Mouse (Mus musculus) heart, postnatal 0 days (tissue): Measurements from ENCODE around the gene Btbd11. TPM values are rescaled to one million over a fixed set of nuclear protein-coding genes. Genes with fewer than 3 reads are reported as not detected.

Experiments used
- ATAC-seq: fragments of 200-750 bp; cut with Nextera tagmentation; 2 replicates; pipeline ENCODE4 v1.8.0; 2017; ENCODE audit warnings: low read depth, moderate number of reproducible peaks, moderate library complexity; ENCODE audit not compliant: insufficient read depth
- DNase-seq: peaks from one replicate; pipeline ENCODE4 v3.0.0-alpha.2; 2016; ENCODE audit warnings: low spot score
- H3K27ac ChIP-seq: fragments of 300-500 bp; sonication (generic); 2 replicates; pipeline ENCODE4 v1.5.1; 2014; ENCODE audit warnings: low read depth, mild to moderate bottlenecking
- H3K27me3 ChIP-seq: fragments of 300-500 bp; sonication (generic); 2 replicates; pipeline ENCODE4 v1.6.1; 2014; ENCODE audit warnings: low read length, mixed read lengths; ENCODE audit not compliant: control insufficient read depth, insufficient read depth
- H3K36me3 ChIP-seq: fragments of 300-500 bp; sonication (generic); replicated peaks from 2 replicates; pipeline ENCODE4 v1.6.1; 2014; ENCODE audit warnings: low read length, mixed read lengths; ENCODE audit not compliant: control insufficient read depth, insufficient read depth
- H3K4me1 ChIP-seq: fragments of 300-500 bp; sonication (generic); 2 replicates; pipeline ENCODE4 v1.6.1; 2014; ENCODE audit warnings: antibody characterized with exemption; ENCODE audit not compliant: control insufficient read depth, insufficient read depth
- H3K4me2 ChIP-seq: fragments of 300-500 bp; sonication (generic); 2 replicates; pipeline ENCODE4 v1.6.1; 2014; ENCODE audit warnings: low read depth, mild to moderate bottlenecking, low read length, moderate library complexity
- H3K4me3 ChIP-seq: fragments of 300-500 bp; sonication (generic); 2 replicates; pipeline ENCODE4 v1.5.1; 2014; ENCODE audit warnings: low read depth, low read length
- H3K9ac ChIP-seq: fragments of 300-500 bp; sonication (generic); replicated peaks from 2 replicates; pipeline ENCODE4 v1.6.1; 2014; ENCODE audit warnings: low read depth, low read length, mixed read lengths
- H3K9me3 ChIP-seq: fragments of 300-500 bp; sonication (generic); replicated peaks from 2 replicates; pipeline ENCODE4 v1.6.1; 2016; ENCODE audit warnings: low read length; ENCODE audit not compliant: control insufficient read depth
- CTCF ChIP-seq: IDR thresholded peaks from 2 replicates; pipeline ENCODE4 v1.5.1; 2016; ENCODE audit warnings: antibody characterized with exemption, control low read depth, low read depth
- EP300 ChIP-seq: IDR thresholded peaks from 2 replicates; pipeline ENCODE4 v1.6.1; 2016; ENCODE audit warnings: antibody characterized with exemption, low read depth
- WGBS: fragments of 180-500 bp; shearing (Covaris S2); extraction: QIAGEN DNeasy Blood & Tissue Kit; methylation state at CpG from one replicate; pipeline ENCODE4 v1.1.7; 2014; 5-methylcytosine and 5-hydroxymethylcytosine counted together
- polyA plus RNA-seq: library from polyadenylated mRNA; unstranded; fragments of >200 nt; fragmentation: Nextera tagmentation; extraction: Ambion mirVana; gene quantifications from 2 replicates; pipeline ENCODE4 v1.2.1, GENCODE M21; 2015
- total RNA-seq: library from RNA; depleted of rRNA; stranded (reverse); fragments of >200 nt; gene quantifications from 2 replicates; pipeline ENCODE4 v1.2.3, GENCODE M21; 2014; ENCODE audit warnings: low replicate concordance

Btbd11 gene
- total and polyA plus RNA-seq, 2 experiments from 2014 or later = 0.20 to 0.50 TPM

DNA sequence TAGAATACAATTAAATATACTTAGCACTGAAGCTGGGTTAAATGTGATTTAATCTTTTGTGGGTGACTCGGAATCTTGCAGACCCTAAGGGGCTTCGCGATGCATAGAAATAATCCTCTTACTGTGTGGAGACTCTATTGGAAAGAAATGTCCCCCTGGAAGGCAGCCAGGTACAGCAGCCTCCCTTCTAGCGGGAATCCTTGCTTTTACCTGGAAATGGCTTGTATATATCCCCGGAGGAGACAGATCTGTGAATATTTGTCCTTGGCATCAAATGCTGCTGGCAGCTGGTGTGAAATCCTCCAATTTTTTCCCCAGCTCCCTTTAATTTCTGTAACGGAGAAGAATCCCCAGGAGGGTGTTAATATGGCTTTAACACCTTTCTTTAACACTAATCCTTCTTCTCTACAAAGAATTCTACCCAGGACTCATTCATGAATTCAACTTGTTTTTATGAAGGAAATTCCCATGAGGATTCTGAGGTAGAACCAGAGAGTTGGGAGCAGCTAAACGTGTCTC, 146.6 kb downstream of the Btbd11 start:
- 53% methylated on average over 7 of the region's 7 CpGs for WGBS
- H3K4me2 ChIP-seq = no peak overlapping the region
- H3K9me3 ChIP-seq = no peaks in the 10 kb centered on the region
- H3K4me3 ChIP-seq = no peak overlapping the region
- TF ChIP-seq EP300 = no peak
- TF ChIP-seq CTCF = no peak
- no peak overlapping the region for H3K9ac ChIP-seq
- H3K27me3 ChIP-seq = no peaks in the 10 kb centered on the region
- no peak overlapping the region for H3K27ac ChIP-seq
- ATAC-seq = no peak
- H3K36me3 ChIP-seq = no peaks in the 10 kb centered on the region
- H3K4me1 ChIP-seq = no peaks in the 10 kb centered on the region
- DNase-seq = no peak

DNA sequence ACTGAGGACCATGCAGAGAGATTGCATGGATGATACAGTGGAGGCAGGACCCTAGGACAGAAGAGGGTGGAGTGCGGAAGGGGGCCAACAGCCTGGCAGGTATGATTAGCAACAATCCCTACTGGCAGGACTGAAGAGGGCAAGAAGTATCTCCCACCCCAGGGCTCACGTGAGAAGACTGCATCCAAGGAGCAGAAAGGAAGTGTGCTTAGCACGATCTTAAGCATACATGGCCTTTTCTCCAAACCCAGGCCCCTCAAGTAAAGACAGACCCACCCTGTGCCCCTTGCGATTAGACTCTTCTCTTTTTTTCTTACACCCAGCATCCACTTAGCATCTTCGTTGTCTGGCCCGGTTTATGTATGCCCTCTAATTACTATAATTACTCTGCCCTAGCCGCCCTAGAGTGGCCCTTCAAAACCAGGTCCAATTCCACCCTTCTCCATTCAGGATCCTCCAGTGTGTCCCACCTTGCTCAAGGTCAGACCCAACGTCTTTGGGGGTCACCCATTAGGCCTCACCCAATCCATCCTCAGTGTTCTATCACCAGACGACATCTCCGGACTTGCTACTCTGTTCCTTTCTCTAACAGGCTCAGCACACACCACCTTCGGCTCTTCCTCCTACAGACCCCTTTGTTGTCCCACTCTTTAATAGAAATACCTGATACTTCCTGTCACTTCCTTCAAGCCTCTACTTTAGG, 151.6 kb downstream of the Btbd11 start:
- Histone ChIP-seq H3K27me3 (no peaks in the 10 kb centered on the region), H3K9ac (no peak overlapping the region), H3K4me2 (no peak overlapping the region), H3K4me1 (no peaks in the 10 kb centered on the region), H3K27ac (no peak overlapping the region), H3K36me3 (no peaks in the 10 kb centered on the region), H3K4me3 (no peak overlapping the region), H3K9me3 (no peaks in the 10 kb centered on the region)
- TF ChIP-seq CTCF (no peak), EP300 (no peak)
- ATAC-seq = no peak
- 81% methylated on average over 11 of the region's 11 CpGs for WGBS
- DNase-seq = no peak

DNA sequence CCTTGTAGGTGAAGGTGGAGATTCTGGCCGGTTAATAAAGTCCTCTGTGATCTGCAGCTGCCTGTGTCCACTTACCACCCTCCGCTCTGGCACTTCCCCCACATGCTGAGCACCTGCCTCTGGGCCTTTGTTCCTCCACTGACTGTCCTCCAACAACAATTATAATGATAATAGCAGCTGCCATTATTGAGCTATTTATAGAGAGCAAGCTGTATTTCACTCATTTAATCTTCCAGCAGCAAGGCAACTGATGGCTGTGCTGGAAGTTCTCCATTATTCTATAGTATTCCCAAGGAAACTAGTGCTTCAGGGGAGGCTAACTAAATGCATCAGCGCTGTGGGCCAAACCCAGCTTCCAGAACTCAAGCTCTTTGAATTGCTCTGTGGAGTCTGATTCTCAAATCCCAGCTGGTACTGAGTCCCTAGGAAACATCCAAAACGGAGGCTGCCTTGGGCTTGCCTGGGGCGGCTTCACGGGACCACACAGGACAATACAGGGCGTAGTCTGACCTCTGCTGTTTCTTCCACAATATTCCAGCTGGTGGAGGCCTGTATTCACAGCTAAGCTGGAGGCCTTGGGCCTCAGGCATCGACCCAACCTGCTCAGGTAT, 153.0 kb downstream of the Btbd11 start:
- no peak for ATAC-seq

DNA sequence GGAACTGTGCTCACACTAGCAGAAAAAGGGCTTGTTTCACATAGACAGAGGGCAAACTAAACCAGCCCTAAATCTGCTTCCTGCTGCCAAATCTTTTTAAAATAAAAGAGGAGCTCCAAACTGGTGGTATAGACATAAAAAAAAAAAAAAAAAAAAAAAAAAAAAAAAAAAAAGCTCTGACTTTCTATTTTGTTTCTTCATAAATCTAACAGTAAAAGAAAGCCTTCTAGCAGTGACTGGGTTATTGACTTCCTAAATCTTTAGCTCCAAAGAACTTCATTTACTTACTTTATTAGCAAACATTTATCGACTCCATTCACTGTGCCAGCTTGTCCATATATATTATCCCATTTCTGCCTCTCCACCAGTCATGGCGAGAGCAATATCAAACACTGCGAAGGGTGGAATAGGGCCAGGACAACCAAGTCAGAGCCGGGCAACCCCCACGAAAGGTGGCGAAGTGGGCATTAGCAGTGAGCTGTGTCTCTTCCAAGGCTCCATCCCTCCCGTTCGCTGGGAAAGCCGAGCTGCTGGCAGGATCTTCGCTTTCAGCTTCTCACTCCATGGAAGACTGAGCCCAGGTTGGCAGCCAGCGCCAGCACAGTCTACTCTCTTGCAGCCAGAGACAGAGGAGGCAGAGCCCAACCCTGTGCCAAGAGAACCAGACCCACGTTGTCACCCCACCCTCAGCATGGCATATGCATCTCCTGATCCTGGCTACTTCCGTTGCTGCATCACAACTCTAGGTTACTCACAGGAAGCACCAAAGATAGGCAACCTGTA, 153.9 kb downstream of the Btbd11 start:
- Histone ChIP-seq H3K9ac (no peak overlapping the region), H3K27me3 (no peaks in the 10 kb centered on the region), H3K36me3 (no peaks in the 10 kb centered on the region), H3K9me3 (no peaks in the 10 kb centered on the region), H3K4me1 (no peaks in the 10 kb centered on the region), H3K4me3 (no peak overlapping the region), H3K4me2 (no peak overlapping the region), H3K27ac (no peak overlapping the region)
- WGBS = 86% methylated on average over 13 of the region's 13 CpGs
- no peak for ATAC-seq
- no peak for TF ChIP-seq EP300
- TF ChIP-seq CTCF = no peak
- DNase-seq = no peak

More for the DNA sequence above, 153.0 kb downstream of the Btbd11 start:
- Histone ChIP-seq H3K9ac (no peak overlapping the region), H3K36me3 (no peaks in the 10 kb centered on the region), H3K4me2 (no peak overlapping the region), H3K9me3 (no peaks in the 10 kb centered on the region), H3K4me1 (no peaks in the 10 kb centered on the region), H3K4me3 (no peak overlapping the region), H3K27ac (no peak overlapping the region), H3K27me3 (no peaks in the 10 kb centered on the region)
- peak; percentile 13; the same call in 1 of the 2 replicates for TF ChIP-seq CTCF
- no peak for TF ChIP-seq EP300
- no peak for DNase-seq
- WGBS = 34% methylated on average over 8 of the region's 8 CpGs

DNA sequence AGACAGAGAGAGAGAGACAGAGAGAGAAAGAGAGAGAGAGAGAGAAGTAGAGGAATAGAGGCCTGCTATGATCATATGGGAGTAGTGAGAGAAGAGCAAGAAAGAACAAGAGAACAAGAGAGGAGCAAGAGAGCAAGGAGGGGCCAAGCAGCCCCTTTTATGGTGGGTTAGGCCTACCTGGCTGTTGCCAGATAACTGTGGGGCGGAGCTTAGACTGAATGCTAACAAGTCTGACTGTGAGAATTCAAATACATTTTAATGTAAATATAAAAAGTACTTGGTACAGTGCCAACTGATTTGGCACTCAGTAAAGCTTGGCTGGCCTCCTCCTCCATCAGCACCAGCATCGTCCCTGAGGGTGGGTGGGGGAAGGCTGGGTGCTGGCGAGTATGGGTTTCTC, 154.9 kb downstream of the Btbd11 start:
- no peaks in the 10 kb centered on the region for H3K9me3 ChIP-seq
- H3K9ac ChIP-seq = no peak overlapping the region
- no peaks in the 10 kb centered on the region for H3K27me3 ChIP-seq
- H3K4me1 ChIP-seq = no peaks in the 10 kb centered on the region
- ATAC-seq (no peak), DNase-seq (no peak)
- no peak overlapping the region for H3K27ac ChIP-seq
- no peaks in the 10 kb centered on the region for H3K36me3 ChIP-seq
- no peak for TF ChIP-seq EP300
- TF ChIP-seq CTCF = no peak
- H3K4me3 ChIP-seq = no peak overlapping the region
- WGBS = 65% methylated on average over 3 of the region's 3 CpGs
- no peak overlapping the region for H3K4me2 ChIP-seq
